Mouse (Mus musculus): Measurements from ENCODE around the gene Mrln. TPM values are rescaled to one million over a fixed set of nuclear protein-coding genes. Genes with fewer than 3 reads are reported as not detected.

Gene Mrln
- polyA plus RNA-seq, 1 experiment from 2014 or later: 6.1 TPM

Other genes starting within 250 kb of the Mrln start
- gene Ccdc6, start 107.5 kb upstream of the Mrln start, polyA plus RNA-seq (2015; fragmentation: Nextera tagmentation; extraction: Ambion mirVana): 13.1 and 13.8 TPM in 2 replicates
- 0.87 and 1.4 TPM in 2 replicates for gene Slc16a9, start 40.4 kb downstream of the Mrln start, polyA plus RNA-seq (2015; fragmentation: Nextera tagmentation; extraction: Ambion mirVana)
- 10.2 and 11.1 TPM in 2 replicates for gene Fam13c, start 235.8 kb downstream of the Mrln start, polyA plus RNA-seq (2015; fragmentation: Nextera tagmentation; extraction: Ambion mirVana)